Mouse (Mus musculus) T-helper 2 cell (primary cell): ENCODE results near the gene Fancf.

Source experiments
- in situ Hi-C: fragments of 300-600 bp; cut with MboI, MseI; formaldehyde crosslinking; loops from one replicate; pipeline ENCODE4 v1.15.1; 2025; ENCODE audit warnings: high pct_unique_total_duplicates

The Fancf gene

GRCm38 (mm10) chr7:51850877-51851276 lies 11.2 kb downstream of the Fancf start:
- in situ Hi-C loops: loop anchor here (10.0 kb wide), 1 partner anchor 114 kb away; no protein-coding TSS in a partner anchor

- in situ Hi-C loops: loop anchor here (25.0 kb wide), 1 partner anchor 203 kb away; no protein-coding TSS in a partner anchor
These were observed 21.6 kb downstream of the Fancf start for GRCm38 (mm10) chr7:51840515-51840914.

GRCm38 (mm10) chr7:51831917-51832316 lies 30.1 kb downstream of the Fancf start:
- in situ Hi-C loops: loop anchor here (25.0 kb wide), 1 partner anchor 195 kb away; no protein-coding TSS in a partner anchor

GRCm38 (mm10) chr7:51823562-51824338 lies 38.3 kb downstream of the Fancf start:
- in situ Hi-C loops: no loop called here

GRCm38 (mm10) chr7:51821467-51821866 lies 40.6 kb downstream of the Fancf start:
- in situ Hi-C loops: no loop called here

GRCm38 (mm10) chr7:51819891-51820290 lies 42.2 kb downstream of the Fancf start:
- in situ Hi-C loops: loop anchor here (10.0 kb wide), 1 partner anchor 685 kb away; no protein-coding TSS in a partner anchor

- in situ Hi-C loops: loop anchor here (10.0 kb wide), 1 partner anchor 684 kb away; no protein-coding TSS in a partner anchor
These were observed 43.7 kb downstream of the Fancf start for GRCm38 (mm10) chr7:51818251-51818974.

GRCm38 (mm10) chr7:51816283-51816839 lies 45.7 kb downstream of the Fancf start:
- in situ Hi-C loops: loop anchor here (10.0 kb wide), 1 partner anchor 682 kb away; no protein-coding TSS in a partner anchor

GRCm38 (mm10) chr7:51815473-51816282 lies 46.4 kb downstream of the Fancf start:
- in situ Hi-C loops: loop anchor here (10.0 kb wide), 1 partner anchor 681 kb away; no protein-coding TSS in a partner anchor
